Mouse (Mus musculus): ENCODE data around the gene N4bp3.
"Not testable (repeated sequence)": the region's sequence is repeated elsewhere in the genome, so short reads cannot be mapped to it uniquely, and the experiment has no call there.

GRCm38 (mm10) chr11:51609940-51610339 is 40.7 kb downstream of the N4bp3 start:
- TF ChIP-seq POLR2A (IDR thresholded peaks at IDR 0.05; ENCODE audit: borderline replicate concordance, insufficient read depth, low read length); CTCF (IDR thresholded peaks at IDR 0.05; ENCODE audit: borderline replicate concordance, insufficient read depth, low read depth, low read length): not testable (repeated sequence)

All from cerebellum, adult 2 months (tissue).